Mouse (Mus musculus): ENCODE measurements around the gene Plcb4. TPM values are rescaled to one million over a fixed set of nuclear protein-coding genes. Genes with fewer than 3 reads are reported as not detected.

Gene Plcb4
- total RNA-seq, 4 experiments from 2014 or later: 57.9 to 85.4 (median 73.2) TPM

DNA sequence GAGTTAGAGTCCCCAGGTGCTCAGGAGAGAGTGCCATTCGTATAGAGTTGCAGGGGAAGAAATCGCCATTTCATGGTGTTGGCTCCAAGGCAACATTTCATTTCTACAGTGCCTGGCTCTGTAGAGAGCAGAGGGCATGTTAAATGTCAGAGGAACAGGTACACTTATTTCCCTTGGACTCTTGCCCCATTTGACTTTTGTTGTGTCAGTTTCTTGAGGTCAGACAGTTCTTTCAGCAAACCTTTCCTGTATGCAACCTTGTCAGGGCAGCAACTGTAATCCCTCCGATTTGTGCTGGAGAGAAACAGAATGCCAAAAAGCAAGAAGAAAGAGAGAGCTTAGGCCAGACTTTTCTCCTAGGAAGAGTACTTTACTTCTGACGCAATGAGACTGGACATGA, 189.4 kb downstream of the Plcb4 start:
- no peak for DNase-seq (ENCODE audit: low spot score in 2 of 2)

DNA sequence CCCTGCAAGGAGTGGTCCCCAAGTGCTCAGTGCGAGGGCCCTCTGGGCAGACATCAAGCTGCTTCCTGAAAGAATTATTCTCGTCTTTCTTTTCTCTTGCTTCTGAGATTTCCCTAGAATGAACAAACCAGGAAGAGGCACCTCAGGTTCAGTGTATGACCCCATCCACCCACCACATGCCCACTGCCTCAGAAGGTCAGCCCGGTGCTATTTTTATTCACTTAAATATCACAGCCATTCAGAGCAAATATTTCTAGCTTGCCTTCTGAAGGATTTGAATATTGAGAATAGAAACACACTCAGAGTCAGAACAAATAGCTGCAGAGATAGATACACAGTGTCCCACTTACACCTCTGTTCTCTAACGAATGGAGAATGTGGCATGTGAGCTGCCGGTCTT, 193.2 kb downstream of the Plcb4 start:
- DNase-seq (ENCODE audit: low spot score in 2 of 2): no peak

DNA sequence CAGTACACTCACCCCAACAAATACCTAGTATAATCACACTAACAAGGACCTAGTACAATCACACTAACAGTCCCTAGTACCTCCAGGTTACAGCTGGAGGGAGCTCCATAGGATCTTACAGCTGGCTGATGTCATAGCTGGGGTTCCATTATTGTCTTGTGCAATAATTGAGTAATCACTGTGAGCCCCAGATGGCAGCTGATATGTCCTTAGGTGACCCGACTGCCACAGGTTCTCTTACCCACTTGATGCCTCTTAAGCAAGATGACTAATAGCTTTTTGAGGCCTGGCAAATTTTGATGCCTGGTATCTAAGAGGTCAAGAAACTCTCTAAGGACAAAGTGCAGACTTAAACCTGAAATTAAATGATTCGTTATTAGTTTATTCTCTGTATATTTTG, 194.3 kb downstream of the Plcb4 start:
- DNase-seq (ENCODE audit: low spot score in 2 of 2): no peak

DNA sequence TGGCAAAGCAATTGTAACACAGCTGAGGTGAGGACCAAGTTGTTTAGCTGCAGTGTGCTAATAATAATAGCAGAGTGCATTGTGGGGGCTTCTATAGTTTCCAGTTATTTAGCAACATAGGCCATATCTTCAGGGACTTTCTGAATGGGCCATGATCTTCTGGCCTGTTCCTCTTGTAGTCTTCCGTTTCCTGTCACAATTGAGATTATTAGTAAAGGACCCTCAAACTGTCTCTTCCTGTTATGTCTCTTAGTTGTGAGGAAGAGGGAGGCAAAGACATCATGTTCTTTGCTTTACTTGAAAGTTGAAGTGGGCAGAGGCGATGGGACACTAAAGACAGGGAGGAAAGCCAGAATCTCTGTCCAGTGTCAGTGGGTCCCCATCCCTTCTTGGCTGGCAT, 195.2 kb downstream of the Plcb4 start:
- no peak for DNase-seq (ENCODE audit: low spot score in 2 of 2)

DNA sequence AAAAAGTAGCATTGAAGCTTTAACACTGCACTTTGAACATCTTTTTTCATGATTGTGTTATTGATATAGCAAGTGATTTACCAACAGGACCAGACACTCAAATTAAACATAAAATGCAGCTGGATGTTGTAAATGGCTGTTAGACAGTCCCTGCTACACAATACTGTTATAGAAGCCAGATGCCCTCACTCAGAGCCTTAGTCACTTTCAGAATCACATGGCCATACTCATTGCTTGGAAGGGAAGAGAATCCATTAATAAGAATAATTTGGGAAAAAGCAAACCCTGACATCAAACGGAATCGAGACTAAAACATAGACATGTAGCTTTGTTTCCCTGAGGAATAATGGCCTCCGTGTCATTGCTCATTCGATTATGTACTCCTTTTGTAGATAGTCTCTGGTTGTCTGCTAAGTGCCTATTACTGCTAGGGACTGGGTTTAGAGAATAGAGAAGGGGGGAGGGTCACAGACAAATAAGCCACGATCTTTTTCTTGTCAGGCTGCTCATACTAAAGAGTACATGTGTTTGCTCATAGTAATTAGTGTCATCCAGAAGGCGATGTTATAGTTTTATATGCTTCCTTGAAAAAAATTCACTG, 197.2 kb downstream of the Plcb4 start:
- DNase-seq (ENCODE audit: low spot score in 2 of 2): no peak

DNA sequence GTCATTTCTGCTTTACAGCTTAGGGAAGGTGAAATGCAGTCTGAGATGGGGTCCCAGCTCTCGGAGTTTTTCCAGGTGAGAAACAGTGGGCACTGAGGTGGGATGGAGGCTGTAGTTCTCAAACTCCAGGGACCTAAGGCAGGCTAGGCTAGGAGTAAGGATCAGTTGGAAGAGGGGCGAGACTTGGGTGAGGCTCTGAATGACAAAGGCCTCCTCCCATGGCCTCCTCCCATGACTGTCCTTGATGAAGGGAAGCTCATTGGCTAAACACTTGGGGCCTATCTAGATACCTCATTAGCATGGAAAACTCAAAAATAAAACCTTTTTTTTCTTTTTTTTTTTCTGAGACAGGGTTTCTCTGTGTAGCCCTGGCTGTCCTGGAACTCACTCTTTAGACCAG, 198.0 kb downstream of the Plcb4 start:
- no peak for DNase-seq (ENCODE audit: low spot score in 2 of 2)

DNA sequence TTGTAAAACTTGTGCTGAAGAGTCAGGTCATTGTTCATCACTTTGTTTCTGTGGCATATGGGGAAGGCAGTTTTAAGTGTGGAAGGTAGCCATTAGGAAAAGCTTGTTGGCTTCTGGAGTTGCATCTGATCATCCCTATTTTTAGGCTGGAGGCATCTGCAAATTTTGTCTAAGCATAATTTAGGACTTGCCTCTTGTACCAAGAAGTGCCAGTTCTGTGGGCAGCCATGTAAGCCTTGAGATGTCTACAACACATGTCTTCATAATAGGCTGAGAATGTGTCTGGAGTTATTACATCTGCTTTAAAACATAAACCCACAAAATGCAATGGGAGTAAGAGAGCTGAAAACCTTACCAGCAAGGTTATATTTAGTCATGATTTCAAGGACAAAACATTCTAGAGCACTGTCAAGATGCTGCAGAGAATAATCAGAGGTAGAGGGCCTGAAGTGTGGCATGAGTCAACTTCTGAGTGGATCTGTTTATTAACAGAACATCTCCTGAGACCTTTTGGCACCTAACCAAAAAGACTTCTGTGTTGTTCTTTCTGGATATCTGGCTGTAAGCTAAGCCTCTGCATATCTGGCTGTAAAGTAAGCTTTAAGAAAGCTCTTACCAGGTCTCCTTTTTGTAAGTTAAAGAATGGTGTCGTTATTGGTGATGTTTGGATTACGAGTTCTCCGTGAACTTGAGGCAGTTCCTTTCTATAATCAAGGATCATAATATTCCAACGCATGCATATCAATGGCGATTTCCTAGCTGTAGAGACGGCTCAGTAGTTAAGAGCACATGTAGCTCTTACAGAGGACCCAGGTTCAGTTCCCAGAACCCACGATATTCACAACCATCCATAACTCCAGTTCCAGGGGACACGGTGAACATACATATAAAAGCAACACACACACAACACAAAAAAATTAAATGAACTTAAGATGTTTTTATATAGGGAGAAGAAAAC, 203.0 kb downstream of the Plcb4 start:
- peak in 1 of 2 experiments; percentile 33 for DNase-seq (ENCODE audit: low spot score in 2 of 2)

DNA sequence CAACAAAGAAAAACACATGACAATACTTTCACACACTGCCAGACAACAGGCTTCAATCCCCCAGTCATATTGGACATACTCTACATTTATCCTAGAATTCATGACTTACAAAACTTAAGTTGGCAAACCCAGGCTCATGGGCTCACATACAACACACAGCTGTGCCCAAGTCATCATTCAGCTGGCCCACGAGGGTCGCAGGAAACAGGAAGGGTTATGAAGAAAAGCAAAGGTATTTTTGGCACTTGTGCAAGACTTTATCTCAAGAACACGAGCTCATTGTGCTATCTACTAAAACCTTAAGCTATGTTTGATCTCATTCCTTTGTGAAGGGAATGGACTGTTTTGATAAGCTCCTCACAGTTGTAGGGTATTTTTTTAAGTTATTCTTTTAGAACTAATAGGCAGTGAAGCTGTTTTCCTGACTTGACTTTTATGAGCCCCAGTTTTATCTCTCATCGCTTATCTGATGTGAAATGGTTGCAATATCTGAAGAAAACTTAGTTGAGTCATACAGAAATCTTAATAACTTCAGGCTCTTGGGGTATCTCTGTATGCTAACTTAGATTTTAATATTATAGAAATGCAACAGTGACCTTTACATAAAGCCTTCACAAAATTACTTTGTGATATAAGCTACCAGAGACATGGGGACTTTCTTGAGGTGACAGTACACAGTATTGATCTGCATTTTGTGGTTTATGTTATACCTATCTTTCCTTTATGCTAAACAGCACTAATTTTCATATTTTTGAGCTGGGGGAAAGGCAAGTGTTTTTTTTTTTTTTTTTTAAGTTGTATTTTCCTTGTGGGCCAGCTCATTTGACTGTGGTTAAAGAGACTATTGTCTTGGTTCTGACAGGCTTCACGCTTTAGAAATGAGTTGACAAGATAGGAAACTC, 203.9 kb downstream of the Plcb4 start:
- no peak for DNase-seq (ENCODE audit: low spot score in 2 of 2)

DNA sequence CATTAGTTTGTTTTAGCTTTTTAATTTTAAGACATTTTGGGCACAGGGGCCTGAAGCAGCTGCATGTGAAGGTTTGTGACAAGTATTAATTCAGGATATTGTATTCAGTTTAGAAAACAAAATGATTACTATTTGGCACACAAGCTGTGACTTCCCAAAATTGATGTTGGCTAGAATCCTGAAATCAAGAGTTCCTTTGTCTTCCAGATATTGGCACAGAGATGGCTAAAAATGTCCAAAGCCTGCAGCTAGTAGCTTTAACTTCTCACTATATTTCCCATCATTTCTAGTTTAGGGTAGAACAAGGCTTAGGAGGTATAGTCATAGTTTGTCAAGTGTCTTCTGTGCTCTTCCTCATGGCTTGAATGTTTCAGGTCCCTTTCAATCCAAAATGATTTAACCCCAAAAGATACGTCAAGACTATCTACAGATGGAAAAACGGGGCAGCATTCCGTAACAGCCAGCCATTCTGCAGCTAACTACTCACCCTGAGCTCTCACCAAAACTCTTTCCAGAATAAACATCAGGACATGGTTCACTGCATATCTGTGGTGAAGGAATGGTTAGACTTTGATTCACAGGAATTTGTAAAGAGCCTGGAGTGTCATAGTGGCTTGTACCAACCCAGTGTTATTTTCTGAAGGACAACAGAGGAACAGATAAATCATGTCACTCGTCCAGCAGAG, 204.7 kb downstream of the Plcb4 start:
- DNase-seq (ENCODE audit: low spot score in 2 of 2): no peak

DNA sequence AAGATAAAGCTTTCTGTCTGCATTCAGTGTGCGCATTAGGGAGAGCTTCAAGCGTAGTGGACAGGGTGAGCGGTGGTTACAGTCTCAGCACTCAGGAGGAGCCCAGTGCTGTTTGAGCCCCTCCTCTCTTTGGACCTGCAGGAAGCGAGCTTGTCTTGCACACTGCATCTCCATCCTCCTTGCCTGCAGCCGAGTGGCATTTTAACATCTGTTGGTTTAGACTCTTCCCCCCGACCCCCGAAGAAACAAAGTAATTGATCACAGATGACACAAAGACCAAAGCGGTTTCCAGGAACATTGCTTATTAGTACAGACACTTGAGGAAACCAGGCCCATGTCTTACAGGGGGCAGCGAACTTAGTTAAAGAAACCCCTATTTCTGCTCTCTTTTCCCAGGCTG, 207.6 kb downstream of the Plcb4 start:
- DNase-seq (ENCODE audit: low spot score in 2 of 2): no peak

DNA sequence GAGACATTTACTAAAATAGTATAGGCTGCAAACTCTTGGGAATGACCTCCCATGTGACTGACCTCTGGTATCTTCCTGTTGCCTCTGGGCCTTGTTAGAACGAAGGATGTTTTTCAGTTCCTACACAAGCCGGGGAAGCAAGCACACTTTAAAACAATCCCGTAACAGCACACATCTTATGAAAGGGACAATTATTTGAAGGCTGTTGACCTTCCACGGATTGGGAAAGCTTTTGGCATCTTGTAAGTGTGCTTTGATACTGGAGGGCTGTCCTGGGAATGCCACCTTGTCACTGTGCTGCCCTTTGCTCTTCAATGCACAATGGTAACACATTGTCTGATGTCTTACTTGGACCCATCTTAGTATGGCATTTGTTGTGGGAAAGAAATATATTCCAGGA, 208.0 kb downstream of the Plcb4 start:
- no peak for DNase-seq (ENCODE audit: low spot score in 2 of 2)

DNA sequence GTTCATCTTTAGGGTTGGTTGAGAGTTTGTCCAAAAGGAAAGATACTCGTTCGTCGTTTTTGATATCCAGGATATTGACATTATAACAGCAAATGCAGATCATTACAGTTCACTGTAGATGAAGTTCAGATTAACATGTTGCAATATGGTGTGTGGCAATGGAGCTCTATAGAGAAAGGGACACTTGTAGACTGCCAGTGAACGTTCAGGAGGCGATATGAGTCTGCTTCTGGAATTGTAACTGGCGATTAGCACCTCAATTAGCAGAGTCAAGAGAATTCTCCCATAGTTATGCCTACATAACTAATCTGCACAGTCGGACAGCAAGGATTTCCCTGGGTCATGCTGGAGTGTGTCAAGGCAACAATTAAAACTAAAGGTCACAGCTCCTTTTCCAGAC, 210.8 kb downstream of the Plcb4 start:
- no peak for DNase-seq (ENCODE audit: low spot score in 2 of 2)

DNA sequence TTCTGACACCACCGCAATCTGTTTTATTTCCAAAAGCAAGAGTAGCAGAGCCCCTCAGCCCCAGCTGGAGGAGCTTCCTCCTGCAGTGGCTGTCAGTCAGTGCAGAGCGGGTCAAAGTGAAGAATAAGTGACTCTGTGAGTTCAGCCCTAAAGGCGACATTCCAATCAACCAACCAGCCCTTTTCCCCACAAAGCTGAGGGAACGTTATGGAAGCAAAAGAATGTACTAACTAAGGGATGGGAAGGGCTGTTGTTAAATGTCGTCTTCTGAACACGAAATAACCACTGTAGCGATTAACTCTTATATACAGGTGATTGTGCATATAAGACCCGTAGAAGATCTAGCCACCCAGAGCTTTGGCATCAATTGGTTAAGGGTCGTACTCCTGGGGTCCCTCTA, 214.3 kb downstream of the Plcb4 start:
- no peak for DNase-seq (ENCODE audit: low spot score in 2 of 2)

DNA sequence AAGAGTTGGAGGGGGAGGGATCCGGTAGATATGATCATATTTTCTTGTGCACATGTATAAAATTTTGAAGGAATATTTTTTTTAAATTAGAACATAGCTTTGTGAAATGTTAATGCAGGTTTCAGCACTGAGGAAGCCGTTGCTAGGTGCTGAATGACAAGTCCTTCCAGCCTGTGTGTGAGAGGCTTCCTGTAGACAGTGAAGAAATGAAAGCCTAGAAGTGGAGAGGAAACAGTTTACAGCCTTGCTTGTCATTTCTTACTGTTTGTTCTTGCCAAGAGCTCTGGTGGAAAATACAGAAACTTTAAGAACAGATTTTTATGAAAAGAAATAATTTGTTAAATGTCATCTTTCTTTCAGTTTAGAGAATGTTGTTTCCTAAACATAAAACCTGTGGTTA, 214.9 kb downstream of the Plcb4 start:
- no peak for DNase-seq (ENCODE audit: low spot score in 2 of 2)

DNA sequence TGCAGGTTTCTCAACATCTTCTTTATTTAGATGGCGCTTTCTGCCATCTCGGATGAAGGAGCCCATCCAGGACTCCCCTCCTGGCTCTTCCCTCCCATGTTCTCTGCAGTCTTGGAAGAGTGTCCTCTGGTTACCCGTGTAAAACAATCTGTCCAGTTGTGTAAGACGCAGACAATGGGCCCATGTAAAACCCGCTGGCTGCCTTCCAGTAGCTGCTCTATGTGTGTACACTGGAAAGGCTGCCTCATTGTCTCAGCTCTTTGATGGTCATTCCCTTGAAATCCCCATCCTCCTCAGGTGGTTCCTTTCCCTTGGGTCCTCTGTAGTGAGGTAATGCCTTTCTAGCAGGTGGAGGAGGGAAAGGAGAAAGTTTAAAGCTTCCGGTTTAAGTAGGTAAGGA, 216.7 kb downstream of the Plcb4 start:
- DNase-seq (ENCODE audit: low spot score in 2 of 2): peak in 1 of 2 experiments; percentile 50

DNA sequence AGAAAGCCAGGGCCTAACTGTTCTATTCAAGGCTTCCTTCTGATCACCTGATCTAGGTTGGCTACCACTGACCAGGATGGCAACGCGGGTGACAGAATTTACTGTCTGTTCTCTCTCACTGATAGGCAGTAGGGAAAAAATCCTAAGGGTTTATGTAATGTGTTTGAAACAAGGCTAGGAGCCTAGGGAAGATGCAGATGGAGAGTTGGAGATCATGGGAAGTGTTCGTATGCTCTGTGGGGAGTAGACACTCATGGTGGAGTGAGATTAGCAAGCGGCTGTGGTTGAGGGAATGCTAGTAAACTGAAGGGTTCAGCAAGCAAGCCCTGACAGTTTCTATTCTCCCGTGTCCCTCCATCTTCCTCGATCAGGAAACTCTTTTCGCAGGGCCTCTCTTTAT, 220.5 kb downstream of the Plcb4 start:
- no peak for DNase-seq (ENCODE audit: low spot score in 2 of 2)

DNA sequence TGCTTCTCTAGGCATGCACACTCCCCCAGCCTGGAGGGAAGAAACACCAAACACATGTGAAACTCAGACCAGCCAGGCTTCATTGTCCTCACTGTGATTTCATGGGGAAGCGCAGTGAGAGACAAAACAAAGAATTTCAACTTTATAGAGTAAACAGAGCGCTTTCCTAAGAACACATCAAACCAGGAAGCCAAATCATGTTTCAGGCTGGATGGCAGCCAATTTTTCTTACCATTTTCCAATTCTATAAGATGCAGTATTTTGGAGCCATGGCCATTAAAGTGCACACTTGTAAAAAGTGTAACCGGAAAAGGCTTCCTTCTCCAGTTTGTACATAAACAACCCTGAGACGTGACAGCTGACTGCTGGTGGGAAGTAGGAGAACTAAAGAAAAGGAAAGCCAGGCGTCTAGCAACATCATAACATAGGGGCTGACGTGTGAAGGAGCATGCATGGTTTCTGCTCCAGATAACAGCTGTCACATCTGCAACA, 221.5 kb downstream of the Plcb4 start:
- no peak for DNase-seq (ENCODE audit: low spot score in 2 of 2)

DNA sequence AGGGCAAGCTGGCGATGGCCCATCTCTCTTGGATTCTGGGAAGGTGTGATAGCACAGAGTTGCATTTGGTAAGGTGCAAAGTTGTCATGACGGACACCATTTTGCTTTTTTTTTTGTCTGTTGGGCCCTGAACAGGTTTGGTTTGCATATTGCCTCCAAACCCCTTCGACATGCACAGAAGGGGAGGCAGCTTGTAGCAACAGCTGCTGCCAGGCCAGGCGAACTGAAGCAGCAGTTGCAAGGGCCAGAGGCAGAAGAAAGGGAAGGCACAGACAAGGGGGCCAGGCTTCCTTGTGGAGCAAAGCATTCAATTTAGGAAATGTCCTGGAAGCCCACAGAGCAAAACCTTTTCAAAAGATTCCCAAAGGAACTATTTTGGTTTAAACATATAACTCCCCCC, 224.5 kb downstream of the Plcb4 start:
- DNase-seq (ENCODE audit: low spot score in 2 of 2): no peak

DNA sequence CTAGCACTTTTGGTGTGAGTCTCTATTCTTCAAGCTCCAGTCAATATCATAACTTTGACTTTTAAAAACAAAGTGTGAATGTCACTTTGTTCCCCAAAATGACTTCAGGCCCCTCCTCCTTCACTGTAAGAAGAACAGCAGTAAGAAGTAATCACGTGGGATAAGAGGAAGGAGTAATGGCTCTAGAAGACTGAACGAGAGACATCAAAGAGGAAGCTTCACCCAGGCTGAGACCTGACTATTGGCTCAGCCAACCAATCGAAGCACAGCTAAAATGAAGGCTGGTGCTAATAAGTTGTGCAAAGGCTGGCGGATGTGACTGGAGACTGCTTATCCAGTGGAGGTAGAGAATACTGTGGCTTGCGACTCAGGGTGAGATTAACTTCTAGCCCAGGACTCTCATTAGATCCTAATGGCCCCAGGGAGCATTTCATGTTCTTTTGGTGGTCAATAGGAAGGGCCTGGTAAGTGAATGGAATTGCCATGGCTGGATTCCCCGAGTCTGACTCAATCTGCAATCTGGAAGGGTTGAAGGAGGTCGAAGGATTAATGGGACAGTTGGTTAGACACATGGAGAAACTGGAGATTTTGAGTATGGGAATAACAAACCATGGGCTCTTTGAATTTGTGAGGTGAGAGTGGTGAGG, 225.8 kb downstream of the Plcb4 start:
- no peak for DNase-seq (ENCODE audit: low spot score in 2 of 2)

DNA sequence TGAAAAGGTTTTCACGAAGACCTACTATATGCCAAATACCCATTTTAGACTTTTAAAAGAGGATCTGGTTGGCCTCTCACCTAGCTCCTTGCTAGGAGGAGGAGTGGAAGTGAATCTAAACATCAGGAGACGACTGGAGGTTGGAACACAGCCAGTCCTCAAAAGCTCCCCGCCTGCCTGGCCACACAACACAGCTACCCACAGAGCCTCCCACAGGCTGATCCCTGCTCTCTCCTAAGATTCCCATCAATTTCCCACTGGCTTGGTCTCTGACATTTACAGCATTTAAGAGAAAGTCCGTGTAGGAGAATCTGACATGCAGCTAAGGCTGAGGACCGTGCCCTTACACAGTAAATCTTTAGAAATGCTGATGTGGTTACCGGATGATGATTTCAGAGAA, 226.8 kb downstream of the Plcb4 start:
- no peak for DNase-seq (ENCODE audit: low spot score in 2 of 2)
